Mouse (Mus musculus) thymus, postnatal 10 days (tissue): ENCODE measurements around the gene Rab11fip4.

Experiments used
- DNase-seq, 2 experiments: peaks; one replicate each; pipeline ENCODE4 v3.0.0; 2021; ENCODE audit warnings: low spot score in 2 of 2

Gene Rab11fip4

DNA sequence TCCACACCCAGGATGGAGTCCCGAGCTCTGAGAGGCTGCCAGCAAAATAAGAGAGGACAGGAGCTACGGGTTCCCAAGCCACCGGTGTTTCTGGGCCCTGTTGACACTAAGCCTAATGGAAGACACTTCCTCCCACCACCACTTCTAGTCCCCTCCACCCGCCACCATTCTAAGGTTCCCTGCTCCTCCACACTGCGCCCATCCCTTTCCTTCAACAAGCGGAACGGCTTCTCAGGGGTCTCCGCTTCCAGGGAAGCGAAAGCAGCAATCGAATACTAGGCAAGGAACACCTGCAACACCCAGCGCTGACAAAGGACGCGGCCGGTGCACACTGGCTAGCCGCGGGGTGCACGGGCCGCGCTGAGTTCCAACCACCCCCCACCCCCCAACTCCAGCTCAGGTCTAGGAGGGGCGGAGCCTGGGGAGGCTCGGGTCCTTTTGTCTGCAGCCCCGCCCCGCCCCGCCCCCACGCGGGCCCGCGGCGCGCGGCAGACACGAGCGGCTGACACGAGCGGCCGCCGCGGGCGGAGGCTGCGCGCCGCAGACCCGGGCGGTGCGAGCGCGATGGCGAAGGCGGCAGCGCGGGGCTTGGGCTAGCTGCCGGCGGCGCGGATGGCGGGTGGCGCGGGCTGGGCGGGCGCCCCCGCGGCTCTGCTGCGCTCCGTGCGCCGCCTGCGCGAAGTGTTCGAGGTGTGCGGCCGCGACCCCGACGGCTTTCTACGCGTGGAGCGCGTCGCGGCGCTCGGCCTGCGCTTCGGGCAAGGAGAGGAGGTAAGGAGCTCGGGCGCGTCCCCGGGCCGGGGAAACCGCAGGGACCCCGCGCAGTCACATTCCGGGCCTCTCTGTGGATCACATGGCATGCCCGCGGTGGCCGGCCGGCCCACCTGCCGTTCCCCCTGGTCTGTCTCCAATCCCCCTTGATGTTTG is at the start of gene Rab11fip4:
Rab11fip4 (plus strand) TSS at position 549 of the 927 bp plus-strand sequence.
- peak; percentile 46 to 62 for DNase-seq

DNA sequence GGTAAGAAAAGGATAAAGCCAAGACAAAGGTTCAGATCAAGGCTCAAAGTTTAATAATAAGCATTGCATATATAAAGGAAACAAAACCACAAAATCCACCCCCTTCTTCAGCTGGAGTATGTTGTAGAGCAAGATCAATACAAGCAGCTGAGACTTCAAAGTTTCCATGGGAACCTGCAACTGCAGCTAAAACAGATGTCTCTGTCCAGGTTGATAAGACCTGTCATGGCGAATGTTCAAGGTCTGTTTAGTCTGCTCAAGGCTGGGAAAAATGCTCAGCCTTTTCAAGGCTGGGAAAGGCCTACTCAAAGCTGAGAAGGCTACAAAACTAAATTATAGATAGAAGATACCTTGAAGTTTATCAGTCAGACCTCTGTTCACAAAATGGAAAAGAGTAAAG is 38.4 kb upstream of the Rab11fip4 start:
- no peak for DNase-seq

DNA sequence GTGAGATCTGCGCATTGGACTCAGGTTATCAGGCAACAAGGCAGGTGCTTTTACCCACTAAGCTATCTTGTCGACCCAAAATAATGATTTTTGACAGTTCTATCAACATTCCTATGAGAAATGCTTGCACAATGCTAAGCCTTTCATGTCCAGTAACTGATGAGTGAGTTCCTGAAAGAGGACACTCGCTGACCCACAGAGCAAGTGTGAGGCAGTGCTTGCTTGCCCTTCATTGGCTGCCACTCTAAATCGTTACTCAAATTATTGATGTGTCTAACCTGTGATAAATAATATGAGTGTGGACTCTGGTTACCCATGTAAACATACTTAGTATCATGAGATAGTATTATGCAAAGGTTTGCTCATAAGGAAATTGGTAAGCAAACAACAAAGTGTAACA is 30.5 kb upstream of the Rab11fip4 start:
- no peak for DNase-seq

DNA sequence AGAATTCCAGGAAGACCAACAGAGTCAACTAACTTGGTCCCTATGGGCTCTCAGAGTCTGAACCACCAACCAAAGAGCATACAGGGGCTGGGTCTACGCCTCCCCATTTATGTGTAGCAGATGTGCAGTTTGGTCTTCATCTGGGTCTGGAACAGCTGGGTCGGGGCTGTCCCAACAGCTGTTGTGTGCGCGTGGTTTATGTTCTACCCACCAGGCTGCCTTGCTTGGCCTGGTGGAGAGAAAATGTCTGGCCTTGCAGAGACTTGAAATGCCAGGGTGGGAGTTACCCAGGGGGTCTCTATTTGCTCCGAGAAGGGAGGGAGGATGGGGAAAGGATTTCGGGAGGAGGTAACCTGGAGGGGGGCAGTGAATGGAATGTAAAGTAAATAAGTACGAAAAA is 27.5 kb upstream of the Rab11fip4 start:
- DNase-seq = no peak

DNA sequence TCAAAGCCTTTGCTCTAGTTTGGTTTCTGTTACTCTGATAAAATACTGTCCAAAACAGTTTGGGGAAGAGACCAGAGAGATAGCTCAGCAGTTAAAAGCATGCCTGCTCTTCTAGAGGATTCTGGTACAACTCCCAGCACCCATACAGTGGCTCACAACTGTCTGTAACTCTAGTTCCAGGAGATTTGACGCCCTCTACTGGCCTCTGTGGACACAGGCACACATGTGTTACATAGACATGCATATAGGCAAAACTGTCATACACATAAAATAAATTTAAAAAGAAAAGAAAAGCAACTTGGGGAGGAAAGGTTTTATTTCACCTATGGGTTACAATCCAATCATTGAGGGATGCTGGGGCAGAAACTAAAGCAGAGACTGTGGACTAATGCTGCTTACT is 24.1 kb upstream of the Rab11fip4 start:
- DNase-seq = no peak

DNA sequence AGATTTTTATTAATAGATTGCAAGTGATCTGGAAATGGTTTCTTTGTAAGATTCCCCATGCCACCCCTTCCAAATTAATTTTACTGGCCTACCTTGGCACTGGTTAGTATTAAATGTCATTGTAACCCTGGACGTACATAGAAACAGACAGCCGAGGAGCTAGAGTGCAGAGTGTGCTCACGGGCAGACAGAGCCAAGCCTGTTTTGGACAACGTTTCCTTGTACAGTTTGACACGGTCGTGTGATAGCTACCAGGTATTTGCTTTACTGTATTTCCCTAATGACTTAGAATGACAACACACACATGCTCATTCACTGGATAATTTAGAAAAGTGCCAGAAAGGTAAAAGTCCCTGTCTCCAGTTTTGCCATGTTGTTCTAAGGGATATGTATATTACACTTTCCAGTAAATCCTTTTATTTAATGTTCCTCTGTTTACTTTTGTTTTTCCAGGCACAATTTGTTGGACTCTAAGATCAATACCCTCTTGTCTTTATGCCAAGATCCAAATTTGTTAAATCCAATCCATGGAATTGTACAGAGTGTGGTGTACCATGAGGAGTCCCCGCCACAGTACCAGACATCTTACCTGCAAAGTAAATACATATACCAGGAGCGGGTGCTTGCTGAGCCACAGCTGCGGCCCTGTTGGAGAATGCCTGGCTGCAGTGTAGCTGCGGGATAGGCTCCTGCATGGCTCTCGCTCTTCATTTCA is 22.7 kb upstream of the Rab11fip4 start:
- no peak for DNase-seq

DNA sequence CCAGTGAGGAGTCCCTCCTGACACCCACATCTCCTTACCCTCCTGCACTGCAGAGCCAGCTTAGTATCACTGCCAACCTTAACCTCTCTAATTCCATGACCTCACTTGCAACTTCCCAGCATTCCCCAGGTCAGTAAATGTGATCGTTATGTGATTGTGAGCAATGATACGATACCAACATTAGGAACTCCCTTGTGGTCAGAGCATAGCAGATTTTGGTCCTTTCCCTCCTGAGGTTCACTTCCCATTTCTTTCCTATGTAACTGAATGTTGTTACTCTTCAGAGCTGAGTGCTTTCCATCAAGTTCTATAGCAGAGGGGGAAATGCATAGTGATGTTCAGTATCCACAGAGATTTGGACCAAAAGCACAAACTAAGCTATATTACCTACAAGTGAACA is 20.7 kb upstream of the Rab11fip4 start:
- no peak for DNase-seq

DNA sequence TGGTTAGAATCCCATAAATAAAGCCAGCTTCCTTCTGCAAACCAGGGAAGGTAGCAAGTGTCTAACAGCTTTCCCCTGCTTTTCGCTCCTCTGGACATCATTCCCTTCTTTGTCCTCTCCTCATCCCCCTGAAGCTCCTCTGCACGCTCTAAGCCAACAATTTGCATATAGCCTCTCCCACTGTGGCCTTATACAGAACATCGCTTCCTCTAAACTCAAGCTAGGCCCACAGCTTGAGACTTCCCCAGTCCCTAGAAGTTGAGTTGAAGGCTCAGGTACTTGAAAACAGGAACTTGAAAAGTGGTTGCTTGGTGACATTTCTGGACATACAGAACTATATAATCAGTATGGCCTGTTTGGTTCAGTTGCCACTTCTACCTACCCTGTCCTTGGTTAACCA is 17.2 kb upstream of the Rab11fip4 start:
- no peak for DNase-seq

DNA sequence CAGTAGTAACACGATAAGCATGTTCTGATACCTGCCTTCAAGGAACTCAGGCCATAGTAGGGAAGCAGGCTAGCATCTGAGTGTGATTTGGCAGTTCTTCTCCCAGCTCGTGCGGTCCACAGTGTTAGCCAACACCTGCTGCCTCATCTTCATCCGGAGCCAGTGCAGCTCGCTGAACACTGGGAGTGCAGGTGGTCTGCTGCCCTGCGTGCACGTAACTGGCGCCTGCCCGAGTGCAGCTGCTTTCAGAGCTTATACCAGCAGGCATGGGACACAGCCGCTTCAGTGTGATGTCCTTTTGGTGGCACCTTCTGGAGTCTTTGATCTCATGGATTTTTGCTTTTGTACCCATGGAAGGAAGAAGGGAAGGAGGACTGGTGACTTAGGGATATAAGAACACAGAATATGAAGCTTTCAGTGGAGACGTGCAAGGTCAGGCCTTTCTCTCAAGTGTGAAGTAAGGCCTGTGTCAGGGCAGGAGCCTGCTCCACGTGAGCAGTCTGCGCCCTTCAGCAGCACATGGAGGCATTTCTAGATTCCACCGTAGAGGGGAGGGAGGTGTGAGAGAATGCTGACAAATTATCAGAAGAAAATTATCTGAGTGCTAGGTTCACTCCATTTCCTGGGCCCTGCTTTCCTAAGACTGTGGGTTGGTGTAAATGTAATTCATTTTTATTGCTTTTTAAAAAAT is 15.5 kb upstream of the Rab11fip4 start:
- DNase-seq = no peak

DNA sequence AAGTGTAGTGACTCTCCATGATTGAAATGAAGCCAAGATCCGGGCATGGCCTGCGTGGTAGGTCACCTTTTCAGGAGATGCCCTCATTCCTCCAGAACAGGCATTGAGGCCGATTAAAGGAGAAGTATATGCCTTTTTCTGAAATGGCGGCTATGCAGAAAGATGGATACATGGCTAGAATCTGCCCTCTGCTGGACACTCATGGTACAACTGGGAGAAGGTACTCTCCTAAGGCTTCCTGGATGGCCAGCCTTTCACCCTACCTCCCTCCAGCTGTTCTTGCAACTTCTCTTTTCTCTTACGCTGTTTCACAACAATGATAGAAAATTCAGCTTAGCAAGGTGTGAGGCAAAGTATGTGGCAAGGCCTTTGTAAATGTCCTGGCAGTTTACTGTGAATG is 13.3 kb upstream of the Rab11fip4 start:
- DNase-seq = peak; percentile 65 to 85

DNA sequence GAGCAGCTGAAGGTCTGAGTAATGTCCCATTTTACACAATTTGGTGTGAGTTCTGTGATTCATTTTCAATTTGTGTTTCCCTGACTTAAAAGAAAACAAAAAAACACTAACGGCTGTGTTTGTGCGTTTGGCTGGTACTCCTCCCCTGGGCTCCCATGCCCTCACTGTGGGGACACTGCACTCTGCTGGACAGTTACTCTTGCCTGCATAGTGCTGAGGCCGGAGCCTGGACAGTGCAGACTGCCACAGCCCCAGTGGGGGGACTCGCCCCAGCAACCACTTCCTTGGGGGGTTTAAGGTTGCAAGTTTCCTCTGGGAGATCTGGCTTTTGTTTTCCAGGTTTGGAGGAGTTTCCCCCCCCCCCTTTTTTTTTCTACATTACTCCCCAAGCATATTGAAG is 10.4 kb upstream of the Rab11fip4 start:
- DNase-seq = no peak

DNA sequence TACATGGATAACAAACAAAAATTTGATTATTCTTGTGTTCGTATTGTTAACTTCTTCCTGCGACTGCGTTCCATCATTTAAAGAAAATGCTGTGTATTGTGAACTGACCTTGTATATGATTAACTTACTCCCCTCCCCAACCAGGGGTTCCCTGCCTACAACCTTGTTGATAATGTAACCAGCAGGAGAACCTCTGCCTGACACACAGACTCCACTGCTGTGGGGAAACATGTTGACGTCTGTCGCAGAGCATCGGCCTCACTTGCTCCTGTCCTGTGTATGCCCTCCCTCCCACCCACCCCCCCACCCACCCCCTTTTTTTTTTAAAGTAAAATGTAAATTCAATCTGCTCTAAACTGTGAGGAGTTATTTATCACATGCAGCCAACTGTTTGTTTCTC is 9.8 kb upstream of the Rab11fip4 start:
- no peak for DNase-seq

DNA sequence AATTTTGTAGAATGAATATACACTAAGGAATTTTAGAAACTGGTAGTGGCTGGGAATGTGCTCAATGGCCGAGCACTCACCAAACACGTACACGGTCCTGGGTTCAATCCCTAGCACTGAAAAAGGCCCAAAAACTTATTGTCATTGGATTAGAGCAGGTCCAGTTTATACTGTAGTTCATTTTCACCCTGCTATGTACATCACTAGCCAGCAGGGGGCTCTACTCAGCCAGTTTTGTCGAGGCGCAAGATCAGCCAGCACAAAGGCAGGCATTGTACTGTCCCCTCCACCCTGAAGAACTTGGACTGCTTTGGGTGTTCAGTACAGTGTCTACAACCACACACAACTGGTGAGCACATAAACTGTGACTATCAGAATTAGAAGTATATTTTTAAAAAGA is 6.8 kb upstream of the Rab11fip4 start:
- DNase-seq = peak; percentile 50 to 75

DNA sequence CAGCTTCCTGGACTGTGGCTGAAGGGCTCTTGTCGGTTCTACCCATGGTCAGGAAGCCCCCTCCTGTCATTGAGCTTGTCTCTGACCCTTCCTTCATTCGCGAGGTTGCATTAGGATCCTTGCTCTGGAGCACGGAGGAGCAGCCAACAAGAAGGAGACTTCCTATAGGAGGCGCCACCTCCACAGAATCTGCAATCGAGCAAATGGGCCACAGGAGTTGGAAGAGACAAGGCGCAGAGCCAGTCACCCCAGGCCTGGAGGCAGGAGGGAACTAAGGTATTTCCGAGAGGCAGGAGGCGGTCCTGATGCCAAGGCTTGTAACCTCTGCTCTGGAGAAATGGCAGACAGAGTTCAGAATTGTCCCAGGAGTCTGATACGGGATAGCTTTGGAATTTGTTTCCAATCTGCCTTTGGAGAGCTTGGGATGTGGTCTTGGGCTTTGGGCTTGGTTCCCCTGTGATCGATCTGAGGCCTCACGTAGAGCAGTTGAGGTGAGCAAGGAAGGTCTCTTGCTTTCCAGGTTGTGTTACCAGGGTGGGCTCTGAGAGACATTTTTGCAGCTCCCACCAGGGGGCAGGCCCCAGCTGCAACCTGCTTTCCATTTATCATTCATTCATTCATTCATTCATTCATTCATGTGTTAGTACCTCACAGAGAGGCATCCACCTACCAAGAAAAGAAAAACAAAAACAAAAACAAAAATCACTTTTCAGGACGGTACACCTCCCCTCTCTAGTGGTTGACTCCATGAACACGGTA is 1.5 kb upstream of the Rab11fip4 start:
- peak; percentile 38 to 71 for DNase-seq

DNA sequence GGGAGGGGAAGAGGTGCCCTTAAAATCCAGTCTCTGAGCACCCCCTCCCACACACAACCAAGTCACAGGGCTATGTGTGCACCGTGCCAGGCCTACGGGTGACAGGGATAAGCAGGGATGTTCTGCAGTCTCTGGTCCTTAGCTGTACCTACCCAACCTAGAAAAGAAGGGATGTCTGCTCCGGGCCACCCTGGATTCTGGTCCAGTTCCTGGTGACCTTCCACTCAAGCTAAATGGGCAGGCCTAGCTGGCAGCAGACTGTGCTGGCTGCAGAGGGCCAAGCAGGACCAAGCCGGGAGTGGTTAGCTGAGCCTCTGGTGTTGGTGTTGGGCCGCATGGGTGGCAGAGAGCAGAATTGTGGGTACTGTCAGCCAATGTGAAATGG is 571 bp downstream of the Rab11fip4 start:
- no peak for DNase-seq

DNA sequence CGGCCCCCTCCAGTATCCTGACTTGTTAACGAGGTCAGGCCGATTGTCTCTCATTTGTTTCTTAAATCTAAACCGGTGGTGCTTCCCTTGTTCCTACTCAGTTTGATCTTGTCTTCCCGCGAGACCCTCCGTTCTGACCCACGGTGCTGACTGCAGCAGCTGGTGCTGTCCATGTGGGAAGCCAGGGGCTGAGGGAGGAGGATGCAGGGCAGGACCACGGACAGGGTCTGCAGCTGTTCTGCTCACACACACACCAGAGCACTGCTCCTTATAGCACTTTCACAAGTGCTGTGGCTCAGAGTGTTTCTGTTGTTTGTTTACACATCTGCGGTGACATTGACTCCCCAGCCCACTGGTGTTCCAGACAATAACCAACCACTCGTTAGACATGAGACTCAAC is 2.5 kb downstream of the Rab11fip4 start:
- DNase-seq = no peak

DNA sequence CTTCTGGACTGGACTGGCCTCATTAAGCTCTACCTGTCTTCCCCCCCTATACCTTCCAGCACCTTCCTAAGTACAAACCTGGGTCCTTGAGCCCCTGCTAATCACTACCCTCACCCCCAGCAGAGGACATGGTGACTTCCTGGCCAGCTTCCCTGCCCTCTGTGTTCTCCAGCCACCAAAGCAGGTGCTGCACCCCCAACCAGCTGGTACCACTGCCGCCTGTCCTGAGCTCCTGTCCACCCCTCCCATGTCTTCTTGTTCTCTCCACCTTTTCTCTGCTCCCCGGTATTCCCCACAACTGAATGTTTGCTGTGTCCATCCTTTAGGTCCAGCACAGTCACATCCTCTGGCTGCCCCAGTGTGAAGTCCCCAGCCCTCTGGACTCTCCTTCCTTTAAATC is 19.4 kb downstream of the Rab11fip4 start:
- DNase-seq = no peak

DNA sequence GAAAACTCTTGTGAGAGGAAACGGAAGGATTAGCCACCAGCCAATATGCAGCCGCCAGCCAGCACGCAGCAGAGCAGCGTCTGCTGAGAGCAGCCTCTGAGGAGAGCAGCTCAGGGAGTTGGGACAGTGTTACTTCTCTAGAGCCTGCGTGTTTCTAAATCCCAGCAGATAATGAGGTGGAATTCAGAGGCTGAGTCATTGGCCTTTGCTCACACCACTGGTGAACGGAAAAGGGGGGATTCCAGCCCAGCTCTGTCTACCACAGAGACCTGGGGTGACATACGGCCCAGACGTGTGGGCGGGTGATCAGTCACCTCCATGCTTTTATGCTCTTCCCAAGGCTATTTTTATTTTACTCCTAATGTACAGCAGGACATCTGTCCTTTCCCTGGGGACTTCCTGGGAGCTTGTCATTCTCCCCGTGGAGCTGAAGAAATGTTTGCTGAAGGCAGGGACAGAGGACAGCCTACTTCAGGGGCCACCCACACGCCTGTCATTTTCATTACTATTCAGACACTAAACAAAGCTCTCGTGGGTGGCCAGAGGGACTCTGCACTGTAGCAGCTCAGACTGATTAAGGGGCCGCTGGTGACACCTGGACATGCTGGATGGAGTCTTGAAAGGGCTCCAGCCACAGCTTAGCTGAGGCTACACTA is 20.1 kb downstream of the Rab11fip4 start:
- DNase-seq = peak; percentile 38

DNA sequence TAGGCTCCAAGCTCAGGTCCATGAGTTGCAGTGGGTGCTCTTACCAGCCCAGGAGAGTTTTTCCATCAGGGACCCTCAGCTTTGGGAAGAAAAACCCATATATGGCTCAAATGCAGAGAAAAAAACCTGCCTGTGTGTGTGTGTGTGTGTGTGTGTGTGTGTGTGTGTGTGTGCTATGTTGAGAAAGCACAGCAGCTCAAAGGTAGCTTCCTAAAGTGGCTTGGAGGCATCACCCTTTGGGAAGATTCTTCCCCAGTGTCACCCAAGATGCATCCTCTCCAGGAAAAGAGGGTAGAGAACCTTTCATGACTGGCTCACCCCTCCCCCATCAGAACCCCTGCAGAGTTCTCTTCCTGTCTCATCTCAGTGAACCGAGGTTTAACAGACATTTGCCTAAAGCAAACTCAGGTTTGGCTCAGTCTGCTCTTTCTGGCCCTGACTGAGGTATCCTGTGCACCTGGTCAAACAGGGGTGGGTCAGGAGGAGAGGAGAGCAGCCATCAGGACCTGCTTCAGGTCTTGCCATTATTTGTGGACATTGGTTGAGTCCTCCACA is 21.1 kb downstream of the Rab11fip4 start:
- peak; percentile 73 to 82 for DNase-seq

DNA sequence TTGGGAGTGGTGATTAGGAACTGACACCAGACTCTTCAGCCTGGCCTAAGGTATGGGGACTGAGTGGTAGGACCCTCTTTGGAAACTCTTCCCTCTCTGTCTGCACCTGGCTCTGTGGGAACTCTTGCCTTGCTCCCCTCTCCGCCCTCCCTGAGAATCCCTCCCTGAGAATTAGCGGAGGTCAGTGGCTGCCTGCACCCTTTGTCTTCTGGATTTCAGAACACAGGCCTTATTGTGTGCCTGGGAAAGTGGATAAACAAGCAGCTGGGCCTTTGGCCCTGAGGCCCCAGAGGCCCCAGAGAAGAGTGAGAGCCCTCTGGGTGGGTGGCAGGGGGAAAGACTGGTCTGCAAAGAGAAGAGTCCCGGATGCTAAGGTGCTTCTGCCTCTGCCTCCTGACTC is 22.1 kb downstream of the Rab11fip4 start:
- no peak for DNase-seq

DNA sequence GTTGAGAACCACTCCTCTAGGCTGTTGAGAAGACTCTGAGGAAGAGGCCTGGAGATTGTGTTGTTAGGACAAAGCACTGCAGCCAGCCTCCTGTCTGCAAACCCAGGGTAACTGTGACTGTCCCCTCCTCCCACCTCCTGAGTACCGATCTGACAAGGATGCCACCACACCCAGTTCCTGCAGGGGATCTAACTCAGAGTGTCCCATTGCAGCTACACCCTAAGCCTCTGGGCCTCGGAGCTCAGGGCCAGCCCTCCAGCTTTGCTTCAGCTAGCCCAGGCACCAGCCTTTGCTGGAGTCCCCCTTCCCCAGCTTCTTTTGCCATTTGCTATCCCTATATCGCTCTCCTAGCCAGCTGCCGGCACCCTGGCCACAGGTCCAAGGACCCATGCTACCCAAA is 22.7 kb downstream of the Rab11fip4 start:
- peak; percentile 39 to 51 for DNase-seq
